Mouse (Mus musculus) heart, postnatal 0 days (tissue): ENCODE measurements around the gene Pou3f1.
A peak's percentile ranks its signal among the peaks of the same experiment; 100 is the strongest.

Experiments
- CTCF ChIP-seq: IDR thresholded peaks from 2 replicates; pipeline ENCODE4 v1.5.1; 2016; ENCODE audit warnings: antibody characterized with exemption, control low read depth, low read depth
- EP300 ChIP-seq: IDR thresholded peaks from 2 replicates; pipeline ENCODE4 v1.6.1; 2016; ENCODE audit warnings: antibody characterized with exemption, low read depth

DNA sequence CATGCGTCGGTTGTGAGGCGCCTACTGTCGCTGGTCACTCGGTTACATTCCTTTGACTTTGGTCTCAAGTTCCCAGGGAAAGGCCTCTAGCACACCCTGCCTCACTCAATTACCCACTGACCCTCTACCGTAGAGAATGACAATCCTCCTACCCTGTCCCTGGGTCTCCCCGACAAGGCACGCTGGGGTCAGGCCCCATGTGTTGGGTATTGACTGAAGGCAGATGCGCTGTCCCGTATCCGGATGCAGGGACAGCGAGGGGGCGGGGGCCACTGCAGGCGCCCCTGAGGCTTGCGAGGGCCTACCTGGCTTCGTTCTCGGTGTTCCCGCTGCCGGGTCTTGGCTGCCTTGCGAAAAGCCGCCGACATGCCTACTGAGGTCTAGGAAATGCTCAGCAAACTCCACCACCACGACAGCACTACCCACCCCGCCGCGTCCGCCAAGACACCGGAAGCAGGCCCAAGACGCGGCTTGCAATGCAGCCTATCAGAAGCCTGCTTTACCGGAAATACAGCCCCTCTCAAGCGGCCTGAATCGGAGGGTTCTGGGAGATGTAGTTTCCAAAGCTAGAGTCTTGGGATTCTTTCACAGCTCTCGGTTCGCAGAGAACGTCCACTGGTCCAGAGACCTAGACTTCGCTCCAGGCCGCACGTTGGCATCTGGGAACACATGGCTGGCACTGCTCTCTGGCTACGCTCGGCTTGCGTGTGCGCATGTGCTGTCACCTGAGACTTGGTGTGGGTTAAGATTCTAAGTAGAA lies 36.7 kb downstream of the Pou3f1 start, which contains the start of gene Utp11:
- TF ChIP-seq CTCF = no peak
- 0 out of 2 replicates have a peak, but pooled peaks have one; percentile 41 for TF ChIP-seq EP300
